Mouse (Mus musculus): ENCODE data around the gene Enoph1. TPM values are rescaled to one million over a fixed set of nuclear protein-coding genes. Genes with fewer than 3 reads are reported as not detected.

The Enoph1 gene
- total RNA-seq (2021) = 10 to 100 TPM; 53.8 to 56.6 TPM

- DNase-seq = peak; percentile 94 to 95
Observed at GRCm38 (mm10) chr5:100039602-100040142, at the start of gene Enoph1, which contains the start of gene Hnrnpdl. Gene Enoph1 (plus strand): TSS chr5:100039985. Gene Hnrnpdl (minus strand): TSS chr5:100039664.

- no peak for DNase-seq
Observed at GRCm38 (mm10) chr5:99994166-99994565, 45.6 kb upstream of the Enoph1 start.

GRCm38 (mm10) chr5:99994680-99995079, 45.1 kb upstream of the Enoph1 start:
- no peak for DNase-seq

- no peak for DNase-seq
Observed at GRCm38 (mm10) chr5:100000048-100000447, 39.7 kb upstream of the Enoph1 start.

GRCm38 (mm10) chr5:100000500-100000899, 39.3 kb upstream of the Enoph1 start:
- DNase-seq = no peak

GRCm38 (mm10) chr5:100003895-100004294, 35.9 kb upstream of the Enoph1 start:
- DNase-seq = no peak

- DNase-seq = no peak
Observed at GRCm38 (mm10) chr5:100005431-100005830, 34.4 kb upstream of the Enoph1 start.

- no peak for DNase-seq
Observed at GRCm38 (mm10) chr5:100005896-100006295, 33.9 kb upstream of the Enoph1 start.

GRCm38 (mm10) chr5:100006324-100007039, 33.3 kb upstream of the Enoph1 start:
- no peak for DNase-seq

GRCm38 (mm10) chr5:100007040-100007375, 32.8 kb upstream of the Enoph1 start:
- no peak for DNase-seq

- DNase-seq = no peak
Observed at GRCm38 (mm10) chr5:100008485-100008884, 31.3 kb upstream of the Enoph1 start.

GRCm38 (mm10) chr5:100012599-100012998, 27.2 kb upstream of the Enoph1 start:
- no peak for DNase-seq

GRCm38 (mm10) chr5:100020089-100020488, 19.7 kb upstream of the Enoph1 start:
- DNase-seq = no peak

GRCm38 (mm10) chr5:100024403-100024802, 15.4 kb upstream of the Enoph1 start:
- no peak for DNase-seq

- no peak for DNase-seq
Observed at GRCm38 (mm10) chr5:100024868-100025267, 14.9 kb upstream of the Enoph1 start.

GRCm38 (mm10) chr5:100030069-100030468, 9.7 kb upstream of the Enoph1 start:
- no peak for DNase-seq

- DNase-seq = no peak
Observed at GRCm38 (mm10) chr5:100032107-100032506, 7.7 kb upstream of the Enoph1 start.

GRCm38 (mm10) chr5:100032646-100033045, 7.1 kb upstream of the Enoph1 start:
- no peak for DNase-seq

- no peak for DNase-seq
Observed at GRCm38 (mm10) chr5:100035950-100036349, 3.8 kb upstream of the Enoph1 start.

- DNase-seq = no peak
Observed at GRCm38 (mm10) chr5:100036681-100037080, 3.1 kb upstream of the Enoph1 start.

- peak; percentile 82 to 86 for DNase-seq
Observed at GRCm38 (mm10) chr5:100037965-100038713, 1.6 kb upstream of the Enoph1 start.

- peak; percentile 97 to 99 for DNase-seq
Observed at GRCm38 (mm10) chr5:100038714-100039601, 827 bp upstream of the Enoph1 start.

All from layer of hippocampus, postnatal 36 days (tissue).